In genomic region chr16:91405640-91406584, GRCm38 (mm10) we compare ENCODE assay signal across 8 mouse cellular contexts. TPM values are rescaled to one million over a fixed set of nuclear protein-coding genes. Genes with fewer than 3 reads are reported as not detected.
A peak's percentile ranks its signal among the peaks of the same experiment; 100 is the strongest.
DNase-seq lines count a peak whose midpoint lies in the region; ATAC-seq lines count a peak whose summit lies in the region.

Gene Il10rb, plus strand, starts transcription at chr16:91406164.

- ATAC-seq in hematopoietic stem cell, adult 5-6 weeks (replicated peaks in 1 of 2; ENCODE audit: insufficient read depth in 1 of 2, low FRiP score in 2 of 2, low TSS enrichment in 1 of 2, low read depth in 1 of 2, poor library complexity in 2 of 2, severe bottlenecking in 2 of 2): peak; percentile 80 to 83

- peak; percentile 76 for DNase-seq in MN1 (ENCODE audit: low spot score)
- peak; percentile 27 for DNase-seq in cerebellum, adult 8-10 months
- DNase-seq in frontal cortex, adult 2 months (ENCODE audit: extremely low spot score in 1 of 2, low spot score in 1 of 2): peak in 1 of 2 experiments; percentile 45
- peak; percentile 41 to 55 for DNase-seq in layer of hippocampus, postnatal 10 days (ENCODE audit: low spot score in 2 of 2)
- DNase-seq in lung, postnatal 25 days (ENCODE audit: low spot score): peak; percentile 85
- peak; percentile 82 for DNase-seq in ovary, postnatal 36 days (ENCODE audit: low spot score)
- peak; percentile 76 to 82 for DNase-seq in thymus, postnatal 36 days

RNA-seq across cellular contexts. Expression of gene Il10rb, which starts in this region (rescaled TPM):
- 11.1 and 14.8 TPM in 2 replicates for polyA plus RNA-seq in frontal cortex, adult 2 months (2012; rRNA removed)
- 55.1 and 57.3 TPM in 2 replicates for total RNA-seq in hematopoietic stem cell, adult 5-6 weeks (2017)
- 1 to 10 TPM; 7.4 to 8.6 TPM for total RNA-seq in layer of hippocampus, postnatal 10 days (2021)
